Mouse (Mus musculus): ENCODE results near the gene Itgb1.

Itgb1 gene

DNA sequence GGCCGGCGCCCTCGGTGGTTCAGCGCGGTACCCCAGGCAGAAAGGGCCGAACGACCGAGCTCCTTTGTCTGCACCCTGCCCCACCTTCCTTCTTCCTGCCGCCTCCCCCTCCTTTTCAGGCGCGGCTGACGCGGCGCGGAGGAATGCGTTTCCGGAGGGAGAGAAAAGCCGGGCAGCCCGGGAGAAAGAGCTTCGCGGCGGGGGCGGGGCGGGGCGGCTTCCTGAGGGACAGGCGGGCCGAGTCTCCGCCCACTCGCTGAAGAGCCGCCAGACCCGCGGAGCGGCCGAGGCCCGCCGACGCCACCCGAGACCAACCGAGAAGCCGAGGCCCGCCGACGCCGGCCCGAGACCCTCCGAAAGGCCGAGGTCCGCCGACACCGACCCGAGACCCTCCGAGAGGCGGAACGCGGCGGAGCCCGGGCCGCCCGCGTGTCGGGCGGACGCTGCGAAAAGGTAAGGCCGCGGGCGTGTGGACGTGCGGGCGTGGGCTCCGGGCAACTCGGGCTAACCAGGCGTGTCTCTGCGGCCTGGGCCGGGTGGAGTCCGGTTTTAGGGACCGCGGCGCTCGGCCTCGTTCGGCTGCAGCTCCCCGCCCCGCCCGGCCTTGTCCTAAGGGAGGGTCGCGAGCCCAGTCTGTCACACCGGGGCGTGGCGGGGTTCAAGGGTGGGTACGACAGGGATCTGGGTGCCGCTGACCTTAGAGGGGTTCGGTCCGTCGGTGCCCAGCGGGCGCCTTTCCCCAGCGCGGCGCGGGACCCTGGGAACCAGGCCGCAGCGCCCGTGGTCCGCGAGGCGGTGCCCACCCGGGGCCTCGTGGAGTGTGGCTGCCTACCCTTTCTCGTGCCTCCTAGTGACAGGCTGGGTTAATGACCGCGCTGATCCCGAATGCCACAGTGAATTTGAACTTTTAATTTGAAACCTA, at the start of gene Itgb1:
Itgb1 (plus strand) TSS at position 148 of the 922 bp plus-strand sequence.
- peak; percentile 97 for DNase-seq

DNA sequence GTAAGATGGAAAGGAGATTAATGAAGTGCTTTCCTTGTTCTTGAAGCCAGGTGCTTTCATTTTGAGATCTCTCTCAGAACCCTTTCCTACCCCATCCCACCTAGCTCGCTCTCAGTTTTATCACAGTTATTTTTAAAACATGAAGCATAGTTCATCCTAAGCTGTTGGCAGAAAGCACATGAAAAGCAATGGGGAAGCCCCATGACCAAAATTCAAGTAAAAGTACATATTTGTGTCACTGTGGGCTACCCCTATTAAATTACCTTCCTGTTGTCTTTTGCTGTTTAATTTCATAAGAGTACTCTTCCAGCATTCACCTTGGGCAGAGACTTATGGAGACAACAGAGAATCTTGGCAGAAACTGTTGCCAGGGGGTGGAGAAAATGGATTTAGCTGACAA, 42.4 kb upstream of the Itgb1 start:
- DNase-seq, result no peak

DNA sequence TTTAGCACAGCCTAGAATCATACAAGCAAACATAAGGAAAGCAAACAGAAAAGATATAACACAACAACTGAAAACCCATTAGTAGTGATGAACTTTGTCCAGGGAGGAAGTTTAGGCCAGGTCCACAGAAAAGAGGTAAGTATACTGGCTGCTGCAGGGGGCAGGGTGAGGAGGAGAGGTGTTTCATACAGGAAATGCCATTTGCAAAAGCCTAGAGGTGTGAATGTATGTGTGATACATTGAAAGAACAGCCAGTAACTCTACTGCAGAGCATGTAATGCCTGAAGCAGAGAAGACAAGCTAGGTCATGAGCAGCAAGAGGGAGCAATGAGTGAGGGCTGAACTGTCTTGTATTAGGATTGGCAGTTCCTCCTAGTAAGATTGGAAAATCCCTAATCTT, 40.0 kb upstream of the Itgb1 start:
- no peak for DNase-seq

DNA sequence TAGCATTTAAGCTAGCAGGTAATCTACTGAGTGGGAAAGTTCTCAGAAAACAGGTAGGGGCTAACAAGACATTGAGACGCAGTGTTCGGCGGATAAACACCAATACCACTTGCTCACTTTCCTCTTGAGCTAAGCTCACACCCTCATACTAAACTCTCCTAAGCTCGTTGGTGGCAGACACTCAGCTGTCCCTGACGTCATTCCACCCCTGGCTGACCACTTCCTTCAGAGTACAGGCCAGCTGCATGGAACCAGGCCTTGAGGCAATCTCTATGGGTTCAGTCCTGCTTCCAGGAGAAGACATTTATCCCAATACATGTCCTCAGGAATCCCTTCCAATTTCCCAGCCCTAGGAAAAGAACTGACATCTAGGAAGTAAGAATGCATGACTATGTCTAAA, 39.0 kb upstream of the Itgb1 start:
- DNase-seq, result no peak

DNA sequence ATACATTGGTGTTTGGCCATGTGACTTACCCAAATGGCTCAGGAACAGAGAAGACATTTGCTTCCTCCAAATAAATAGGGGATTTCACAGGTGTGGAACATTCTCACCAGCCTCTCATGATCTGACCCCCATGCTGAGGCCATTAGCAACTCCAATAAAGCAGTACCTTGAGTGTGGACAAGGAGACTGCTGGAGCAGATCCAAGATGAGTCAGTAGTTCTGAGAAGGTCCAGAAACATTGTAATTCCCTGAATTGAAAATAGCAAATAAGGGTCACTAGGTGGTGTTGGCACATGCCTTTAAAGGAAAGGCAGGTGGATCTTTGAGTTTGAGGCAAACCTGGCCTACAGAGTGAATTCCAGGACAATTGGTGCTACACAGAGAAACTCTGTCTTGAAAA, 37.4 kb upstream of the Itgb1 start:
- no peak for DNase-seq

DNA sequence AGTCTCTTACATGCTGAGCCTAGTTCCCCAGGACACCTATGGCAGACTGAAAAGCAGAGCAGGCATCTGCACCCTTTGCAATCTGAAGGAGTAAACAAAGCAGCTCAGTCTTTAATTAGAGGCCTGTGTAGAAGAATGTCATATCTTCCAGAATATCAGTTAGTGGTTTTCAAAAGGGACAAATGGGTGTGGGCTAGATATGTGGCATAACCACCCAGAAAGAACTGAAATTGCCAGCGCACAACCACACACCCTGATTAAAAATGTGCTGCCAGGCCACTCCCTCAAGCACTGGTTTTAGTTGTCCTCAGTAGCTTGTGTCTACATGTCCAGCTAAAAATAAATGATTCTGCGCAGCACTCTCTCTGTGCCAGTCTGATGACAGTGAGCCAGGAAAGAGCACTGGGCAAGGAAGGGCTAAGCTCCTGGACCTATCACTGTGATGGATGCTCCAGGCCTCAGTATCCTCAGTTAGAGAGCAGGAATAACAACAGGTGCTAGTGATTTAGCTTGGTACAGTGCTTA, 35.1 kb upstream of the Itgb1 start:
- no peak for DNase-seq

DNA sequence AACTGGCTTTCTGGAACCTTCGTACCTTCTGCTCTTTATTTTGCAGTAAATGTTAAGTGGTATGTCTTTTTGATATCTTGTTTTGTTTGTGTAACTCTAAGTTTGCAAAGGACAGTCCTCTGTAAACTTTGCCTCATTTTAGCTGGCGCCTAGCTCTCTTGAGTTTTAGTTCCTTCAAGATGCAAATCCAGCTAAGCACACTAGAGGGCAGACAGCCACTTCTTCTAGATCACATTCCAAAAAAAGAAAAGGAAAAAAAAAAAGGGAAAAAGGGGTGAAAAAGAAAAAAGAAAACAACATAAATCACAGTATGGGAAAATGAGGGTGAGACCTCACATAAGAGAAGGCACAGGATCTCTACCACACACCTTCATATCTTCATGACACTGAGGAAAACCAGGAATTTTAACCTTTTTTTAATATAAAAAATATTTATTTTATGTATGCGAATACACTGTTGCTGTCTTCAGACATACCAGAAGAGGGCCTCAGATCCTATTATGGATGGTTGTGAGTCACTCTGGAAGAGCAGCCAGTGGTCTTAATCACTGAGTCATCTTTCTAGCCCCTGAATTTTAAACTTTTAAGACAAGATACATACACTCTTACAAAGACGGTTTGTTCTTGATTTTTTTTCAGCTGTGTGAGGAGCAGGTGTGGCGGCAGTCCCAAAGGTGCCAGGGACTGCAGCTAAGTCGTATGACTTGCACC, 32.9 kb upstream of the Itgb1 start:
- peak; percentile 78 for DNase-seq

DNA sequence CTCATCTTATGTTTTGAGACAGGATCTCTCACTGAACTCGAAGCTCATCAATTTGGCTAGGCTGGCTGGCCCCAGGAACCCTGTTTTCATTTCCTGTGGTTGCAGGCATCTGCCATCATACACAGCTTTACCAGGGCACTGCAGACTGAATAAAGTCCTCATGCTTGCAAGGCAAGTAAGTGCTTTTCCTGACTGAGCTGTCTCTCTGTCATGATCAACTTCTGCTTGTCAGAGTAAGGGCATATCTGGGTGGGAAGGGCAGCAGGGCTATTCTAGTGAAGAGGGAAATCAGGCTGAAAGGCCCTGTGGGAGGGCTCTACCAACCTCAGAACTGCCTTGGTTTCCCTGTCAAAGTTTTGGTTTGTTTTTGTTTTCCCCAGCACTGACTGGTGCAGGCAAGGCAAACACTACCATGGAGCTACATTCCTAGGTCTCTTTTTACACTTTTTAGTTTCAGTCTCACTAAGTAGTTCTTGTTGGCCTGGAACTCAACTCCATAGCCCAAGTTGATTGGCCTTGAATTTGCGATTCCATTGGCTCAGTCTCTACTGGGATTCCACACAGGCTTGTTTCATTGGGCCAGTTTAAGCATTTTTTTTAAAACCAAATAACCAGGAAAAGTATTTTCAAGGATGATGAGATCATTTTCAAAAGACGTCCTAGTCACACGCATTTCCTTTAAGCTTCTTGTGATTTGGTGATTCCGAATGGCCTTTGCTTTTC, 31.7 kb upstream of the Itgb1 start:
- DNase-seq, result no peak

DNA sequence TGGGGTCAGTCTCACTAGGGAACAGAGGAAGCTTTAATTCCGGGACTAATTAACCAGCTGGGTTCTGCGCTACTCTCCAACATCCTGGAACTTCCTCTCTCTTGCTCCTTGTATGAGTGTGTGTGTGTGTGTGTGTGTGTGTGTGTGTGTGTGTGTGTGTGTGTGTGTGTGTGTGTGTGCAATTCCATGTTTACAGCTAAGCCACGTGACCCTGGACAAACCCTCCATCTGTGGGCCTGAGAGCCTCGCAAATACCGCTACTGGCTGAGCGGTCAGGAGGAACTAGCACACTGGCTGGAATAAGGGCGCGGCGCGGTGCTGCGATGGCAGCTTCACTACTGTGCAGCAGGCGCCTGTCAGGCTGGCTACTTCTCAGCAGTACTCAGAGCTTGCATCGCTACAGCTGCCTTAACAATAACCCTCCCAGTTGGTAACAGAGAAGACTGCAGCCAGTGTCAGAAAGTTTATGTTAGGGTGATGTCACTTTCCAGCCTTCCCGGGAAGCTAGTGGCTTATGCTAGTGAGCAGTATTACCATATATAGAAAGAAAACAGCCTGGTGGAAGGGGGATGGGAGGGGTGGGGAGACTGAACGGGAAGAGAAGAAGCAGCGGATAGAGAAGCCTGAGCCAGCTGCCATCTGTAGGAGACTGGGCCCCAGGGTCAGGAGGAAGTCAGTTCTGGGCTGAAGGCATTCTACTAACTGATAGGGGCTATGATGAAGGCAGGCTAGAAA, 30.9 kb upstream of the Itgb1 start:
- DNase-seq, result peak; percentile 85

DNA sequence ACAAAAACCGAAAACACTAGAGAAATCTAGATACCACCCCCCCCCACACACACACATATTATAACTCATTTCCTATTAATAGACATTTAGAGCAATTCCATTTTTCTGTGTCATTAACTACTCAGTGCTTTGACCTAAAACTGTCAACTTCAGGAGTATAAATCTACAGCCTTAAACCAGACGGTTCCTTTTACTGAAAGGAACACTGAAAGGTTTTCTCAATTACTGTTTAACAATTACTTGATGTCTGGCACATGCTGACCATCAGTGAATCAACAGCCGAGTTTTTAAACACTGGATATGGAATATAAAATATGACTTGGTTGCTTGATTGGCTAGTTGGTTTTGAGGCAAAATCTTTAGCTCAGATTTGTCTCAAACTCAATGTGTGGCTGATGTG, 23.3 kb upstream of the Itgb1 start:
- DNase-seq, result no peak

DNA sequence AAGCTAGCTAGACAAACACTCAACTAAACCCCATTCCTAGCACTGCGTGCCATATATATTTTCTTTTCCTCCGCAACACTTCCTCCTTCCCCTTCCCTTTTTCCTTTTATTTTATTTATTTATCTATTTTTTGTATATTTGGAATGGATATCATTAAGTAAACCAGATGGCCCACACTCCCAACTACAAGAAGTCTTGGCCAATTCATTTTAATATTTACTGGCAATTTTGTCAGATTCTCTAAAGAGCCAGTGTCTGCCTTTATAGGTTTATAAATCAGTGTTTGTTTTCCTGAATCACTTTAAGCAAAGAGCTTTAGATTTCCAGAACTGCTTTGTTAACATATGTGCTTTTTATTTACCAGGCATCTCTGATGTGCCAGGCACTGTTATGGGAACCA, 22.8 kb upstream of the Itgb1 start:
- no peak for DNase-seq

DNA sequence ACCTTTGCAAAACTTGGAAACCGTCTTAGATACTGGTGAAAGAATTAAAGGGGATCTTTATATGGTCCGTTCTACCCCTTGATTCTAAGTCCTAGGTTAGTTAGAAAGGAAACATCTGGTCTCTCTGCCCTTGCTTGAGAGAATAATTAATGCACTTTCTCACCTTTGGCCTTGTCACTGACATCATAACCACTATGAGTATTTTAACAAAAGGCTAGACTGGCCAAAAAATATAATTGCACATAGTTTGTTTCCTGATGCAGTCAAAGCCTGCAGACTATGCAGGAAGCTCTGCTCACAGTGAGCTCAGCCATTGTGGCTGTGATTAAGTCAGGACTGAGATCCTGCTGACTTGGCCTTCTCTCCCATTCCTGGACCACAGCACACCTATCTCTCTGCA, 22.3 kb upstream of the Itgb1 start:
- no peak for DNase-seq

DNA sequence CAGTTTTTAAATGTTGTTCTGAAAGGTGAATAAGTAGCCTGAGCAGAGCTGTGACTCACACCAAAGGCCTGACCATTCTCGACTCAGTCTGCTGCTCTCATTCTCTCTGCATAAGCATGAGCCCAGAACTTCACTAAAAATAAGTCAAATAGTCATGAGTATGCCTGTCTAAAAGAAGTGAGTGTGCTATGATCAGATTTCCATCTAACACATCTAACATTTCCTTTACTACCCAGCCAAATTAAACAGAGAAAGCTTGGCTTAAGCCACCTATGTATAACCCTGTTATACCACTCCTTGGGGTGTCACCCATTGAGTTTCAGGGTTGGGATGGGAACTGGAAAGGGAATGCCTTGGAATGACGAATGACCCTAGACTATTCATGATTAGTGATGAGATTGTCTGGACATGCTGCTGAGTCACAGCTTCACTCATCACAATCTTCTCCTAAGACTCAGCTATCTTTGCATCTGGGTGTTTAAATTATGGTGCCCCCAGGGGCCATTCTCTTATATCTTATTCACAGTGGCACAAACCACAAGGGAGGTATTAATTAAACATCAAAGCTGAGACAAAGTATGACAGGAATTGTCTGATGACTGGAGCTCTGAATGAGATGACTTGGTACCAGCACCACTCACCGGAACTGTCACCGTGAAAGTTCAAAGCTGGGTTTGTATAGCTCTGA, 18.7 kb upstream of the Itgb1 start:
- DNase-seq, result no peak

DNA sequence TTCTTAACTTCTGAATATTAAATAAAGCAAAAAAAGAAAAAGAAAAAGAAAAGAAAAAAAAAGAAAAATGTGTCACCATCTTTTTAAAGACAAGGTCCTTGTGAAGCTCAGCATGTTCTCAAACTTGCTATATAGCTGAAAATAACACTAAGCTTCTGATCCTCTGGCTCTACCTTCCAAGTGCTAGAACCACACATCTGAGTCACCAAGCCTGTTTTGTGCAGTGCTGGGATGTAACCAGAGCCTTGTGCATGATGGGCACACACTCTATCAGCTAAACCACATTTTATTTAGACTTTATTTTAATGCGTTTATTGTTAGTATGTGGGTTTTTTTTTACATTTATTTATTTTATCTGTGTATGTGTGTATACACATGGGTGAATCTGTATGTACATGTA, 13.6 kb upstream of the Itgb1 start:
- DNase-seq, result no peak

DNA sequence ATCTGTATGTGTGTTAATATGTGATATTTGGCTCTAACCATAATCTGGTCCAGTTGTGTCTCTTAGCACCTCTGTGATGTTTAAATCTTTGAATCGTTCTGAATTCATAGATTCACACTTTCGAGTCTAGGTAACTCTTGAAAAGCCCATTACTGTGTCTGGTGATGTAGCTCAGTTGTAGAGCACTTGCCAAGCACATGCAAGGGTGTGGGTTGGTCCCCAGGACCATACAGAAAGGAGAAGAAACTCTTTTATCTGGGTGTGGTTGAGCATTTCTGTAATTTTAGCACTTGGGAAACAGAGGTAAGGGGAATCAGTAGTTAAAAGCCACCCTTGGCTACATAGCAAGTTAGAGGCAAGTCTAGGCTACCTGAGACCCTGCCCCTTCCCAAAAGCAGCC, 13.0 kb upstream of the Itgb1 start:
- no peak for DNase-seq

DNA sequence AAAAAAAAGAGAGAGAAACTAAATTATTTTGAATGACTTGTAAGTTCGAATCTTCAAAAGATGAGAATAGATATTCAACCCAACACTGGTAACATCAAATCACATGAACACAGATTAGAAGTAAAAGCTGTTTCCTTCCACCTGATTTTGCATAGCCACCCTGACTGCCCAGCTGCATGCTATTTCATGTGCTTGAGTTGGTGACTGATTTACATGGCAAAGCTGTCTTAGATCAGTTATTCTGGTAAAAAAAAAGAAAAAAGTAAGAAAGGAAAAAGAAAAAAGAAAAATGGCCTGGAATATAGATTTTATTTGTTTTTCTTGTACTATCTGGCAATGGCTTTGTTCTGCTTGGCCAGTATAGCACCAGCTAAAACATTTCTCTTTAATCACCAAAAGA, 12.5 kb upstream of the Itgb1 start:
- DNase-seq, result no peak

DNA sequence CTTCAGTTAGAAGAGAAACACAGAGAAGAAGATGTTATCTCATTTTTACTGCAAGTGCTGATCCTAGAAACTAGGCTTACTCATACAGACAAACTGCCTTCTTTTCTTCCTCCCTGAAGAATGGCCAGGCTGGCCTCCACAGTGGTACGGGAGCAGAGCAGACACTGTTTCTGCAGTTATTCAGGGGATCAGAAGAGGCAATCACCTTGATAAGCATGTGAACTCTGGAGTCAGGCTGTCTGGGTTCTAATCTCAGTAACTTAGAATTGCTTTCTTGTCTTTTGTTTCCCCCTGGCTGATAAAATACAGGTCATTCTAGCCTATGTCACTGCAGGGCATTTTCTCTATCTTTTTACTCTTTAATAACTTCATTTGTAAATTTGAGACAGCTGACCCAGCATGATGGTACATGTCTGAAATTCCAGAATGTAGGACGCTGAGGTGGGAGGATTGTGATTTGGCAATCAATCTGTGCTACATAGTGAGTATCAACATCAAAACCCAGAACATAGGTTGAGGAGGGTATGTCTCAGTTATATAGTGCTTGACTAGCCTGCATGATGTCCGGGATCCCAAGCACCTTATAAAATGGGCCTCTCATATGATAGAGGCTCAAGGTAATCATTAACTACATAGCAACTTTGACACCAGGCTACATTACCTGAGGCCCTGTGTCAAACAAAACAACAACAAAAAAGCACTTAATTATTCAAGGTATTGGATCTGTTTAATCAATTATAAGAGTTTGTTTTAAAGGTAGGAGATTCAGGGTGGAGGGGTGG, 9.4 kb upstream of the Itgb1 start:
- DNase-seq, result no peak

DNA sequence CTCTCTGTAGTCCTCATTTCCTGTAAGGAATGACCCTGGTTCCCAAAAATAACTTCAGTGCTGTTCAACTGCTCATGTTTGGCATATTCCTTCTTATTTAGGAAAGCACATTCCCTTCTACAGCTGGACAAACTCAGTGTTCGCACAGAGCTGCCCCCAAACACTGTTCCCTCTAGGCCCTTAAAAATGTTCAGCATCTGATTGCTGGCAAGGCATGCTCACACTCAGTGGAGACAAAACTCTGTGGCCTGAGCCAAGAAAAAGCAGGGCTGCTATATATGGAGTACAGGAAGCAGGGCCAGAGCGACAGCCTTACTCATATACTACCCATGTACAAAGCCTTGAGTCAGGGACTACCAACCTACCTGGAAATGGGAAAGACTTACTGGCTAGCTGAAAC, 5.5 kb upstream of the Itgb1 start:
- DNase-seq, result no peak

DNA sequence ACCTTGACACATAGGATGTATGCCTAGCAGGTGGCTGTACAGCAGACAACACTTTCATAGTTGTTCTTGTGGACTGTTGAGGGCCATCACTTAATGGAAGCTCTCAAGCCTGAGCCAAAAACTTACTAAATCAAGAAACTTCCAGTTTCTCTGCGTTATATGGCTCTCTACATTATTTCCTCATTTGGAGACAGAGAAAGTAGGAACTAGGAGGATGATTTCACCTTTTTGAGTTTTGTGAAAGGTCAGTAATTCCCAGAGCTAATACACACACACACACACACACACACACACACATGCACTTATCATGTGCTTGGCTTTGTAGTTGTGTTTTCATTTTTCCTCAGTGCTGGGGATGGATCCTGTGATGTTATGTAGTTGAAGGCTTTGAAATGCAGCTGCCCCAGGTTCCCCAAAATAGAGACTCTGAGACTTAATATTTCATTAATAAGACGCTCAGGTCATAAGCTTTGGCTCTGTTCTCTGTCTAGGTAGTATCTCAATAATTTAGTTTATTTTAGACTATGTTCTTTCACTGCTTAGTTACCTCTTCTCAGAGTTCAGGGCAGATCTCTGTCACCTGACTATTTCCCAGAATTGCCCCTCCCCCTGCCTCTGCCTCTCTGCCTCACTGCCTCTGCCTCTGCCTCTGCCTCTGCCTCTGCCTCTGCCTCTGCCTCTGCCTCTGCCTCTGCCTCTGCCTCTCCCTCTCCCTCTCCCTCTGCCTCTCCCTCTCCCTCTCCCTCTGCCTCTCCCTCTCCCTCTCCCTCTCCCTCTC, 4.7 kb upstream of the Itgb1 start:
- no peak for DNase-seq

DNA sequence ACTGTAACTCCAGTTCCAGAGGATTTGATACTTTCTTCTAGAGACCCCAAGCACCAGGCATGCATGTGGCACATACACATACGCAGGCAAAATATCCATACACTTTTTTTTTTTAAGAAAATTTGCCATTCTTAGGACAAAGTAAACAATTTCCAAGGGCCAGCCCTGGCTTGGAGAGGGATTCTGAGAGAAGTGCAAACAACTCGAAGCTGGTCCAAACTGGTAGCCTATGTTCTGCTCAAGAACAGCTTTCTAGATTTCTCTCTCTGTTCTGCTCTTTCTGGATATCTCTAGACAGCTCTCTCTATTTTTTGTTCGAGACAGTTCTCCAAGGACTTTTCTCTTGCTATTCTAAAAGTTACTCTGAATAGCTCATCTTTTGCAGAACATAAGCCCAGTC, 3.5 kb upstream of the Itgb1 start:
- DNase-seq, result no peak
